Mouse (Mus musculus): ENCODE results near the gene Arhgap20.

GRCm38 (mm10) chr9:51874348-51874747, 109.2 kb downstream of the Arhgap20 start:
- TF ChIP-seq CTCF (IDR thresholded peaks at IDR 0.05; ENCODE audit: insufficient read depth, low read length) = no peak
- no peak for TF ChIP-seq POLR2A (IDR thresholded peaks at IDR 0.05; ENCODE audit: borderline replicate concordance, extremely low read depth, low read depth, low read length)

Data from lung, adult 2 months (tissue).